Mouse (Mus musculus) stomach, embryonic 14.5 days (tissue): ENCODE measurements around the gene Ralgps2. TPM values are rescaled to one million over a fixed set of nuclear protein-coding genes. Genes with fewer than 3 reads are reported as not detected.

Experiments
- ATAC-seq: fragments of 200-750 bp; cut with Nextera tagmentation; 2 replicates; pipeline ENCODE4 v1.8.0; 2017; ENCODE audit warnings: low read depth, moderate TSS enrichment; ENCODE audit not compliant: insufficient number of reproducible peaks, insufficient read depth, low FRiP score
- H3K27ac ChIP-seq: fragments of 300-500 bp; sonication (generic); 2 replicates; pipeline ENCODE4 v1.5.1; 2014; ENCODE audit warnings: mild to moderate bottlenecking, low read length, moderate library complexity, mixed read lengths
- H3K27me3 ChIP-seq: fragments of 300-500 bp; sonication (generic); 2 replicates; pipeline ENCODE4 v1.6.1; 2014; ENCODE audit warnings: low read length, control low read depth, mixed read lengths; ENCODE audit not compliant: control insufficient read depth, insufficient read depth
- H3K36me3 ChIP-seq: fragments of 300-500 bp; sonication (generic); 2 replicates; pipeline ENCODE4 v1.6.1; 2014; ENCODE audit warnings: mild to moderate bottlenecking, control low read depth, low read length, moderate library complexity, mixed read lengths; ENCODE audit not compliant: control insufficient read depth, insufficient read depth
- H3K4me1 ChIP-seq: fragments of 300-500 bp; sonication (generic); 2 replicates; pipeline ENCODE4 v1.6.1; 2014; ENCODE audit warnings: low read length, control low read depth, mixed read lengths; ENCODE audit not compliant: control insufficient read depth, insufficient read depth
- H3K4me2 ChIP-seq: fragments of 300-500 bp; sonication (generic); replicated peaks from 2 replicates; pipeline ENCODE4 v1.6.1; 2014; ENCODE audit warnings: low read depth, low read length, control low read depth
- H3K4me3 ChIP-seq: fragments of 300-500 bp; sonication (generic); 2 replicates; pipeline ENCODE4 v1.5.1; 2014; ENCODE audit warnings: low read depth, low read length, control low read depth
- H3K9ac ChIP-seq: fragments of 300-500 bp; sonication (generic); replicated peaks from 2 replicates; pipeline ENCODE4 v1.6.1; 2014; ENCODE audit warnings: low read depth, mild to moderate bottlenecking, control low read depth, low read length, moderate library complexity, mixed read lengths
- H3K9me3 ChIP-seq: fragments of 300-500 bp; sonication (generic); 2 replicates; pipeline ENCODE4 v1.6.1; 2016; ENCODE audit warnings: low read depth, low read length, control low read depth; ENCODE audit not compliant: control insufficient read depth
- WGBS: fragments of 180-500 bp; shearing (Covaris S2); extraction: QIAGEN DNeasy Blood & Tissue Kit; methylation state at CpG from one replicate; pipeline ENCODE4 v1.1.7; 2014; 5-methylcytosine and 5-hydroxymethylcytosine counted together
- polyA plus RNA-seq: library from polyadenylated mRNA; unstranded; fragments of >200 nt; fragmentation: Nextera tagmentation; extraction: Ambion mirVana; gene quantifications from 2 replicates; pipeline ENCODE4 v1.2.1, GENCODE M21; 2014

The Ralgps2 gene
- polyA plus RNA-seq, 1 experiment from 2014 or later: 55.1 TPM

GRCm38 (mm10) chr1:156852872-156853271, 86.6 kb downstream of the Ralgps2 start:
- 55% methylated on average over 5 of the region's 5 CpGs for WGBS
- no peak overlapping the region for H3K4me3 ChIP-seq
- no peaks in the 10 kb centered on the region for H3K9me3 ChIP-seq
- peak overlapping the region; percentile 12; the same call in 1 of the 2 replicates for H3K27ac ChIP-seq
- H3K9ac ChIP-seq: no peak overlapping the region
- H3K4me2 ChIP-seq: no peak overlapping the region
- no peaks in the 10 kb centered on the region for H3K27me3 ChIP-seq
- no peaks in the 10 kb centered on the region for H3K36me3 ChIP-seq
- H3K4me1 ChIP-seq: peaks cover 8% of the 10 kb centered on the region; the same call in 1 of the 2 replicates
- ATAC-seq: no peak

- ATAC-seq: peak; percentile 65; the same call in 1 of the 2 replicates
- peaks cover 8% of the 10 kb centered on the region; the same call in 1 of the 2 replicates for H3K4me1 ChIP-seq
- H3K27ac ChIP-seq: peak overlapping the region; percentile 12; the same call in 1 of the 2 replicates
- WGBS: 37% methylated on average over 9 of the region's 9 CpGs
- H3K27me3 ChIP-seq: no peaks in the 10 kb centered on the region
- H3K36me3 ChIP-seq: no peaks in the 10 kb centered on the region
- no peak overlapping the region for H3K4me2 ChIP-seq
- H3K9ac ChIP-seq: no peak overlapping the region
- H3K4me3 ChIP-seq: no peak overlapping the region
- H3K9me3 ChIP-seq: no peaks in the 10 kb centered on the region
Observed at GRCm38 (mm10) chr1:156852409-156852808, 87.0 kb downstream of the Ralgps2 start.

- 49% methylated on average over 4 of the region's 4 CpGs for WGBS
- no peaks in the 10 kb centered on the region for H3K4me1 ChIP-seq
- no peak overlapping the region for H3K27ac ChIP-seq
- no peak overlapping the region for H3K4me3 ChIP-seq
- ATAC-seq: no peak
- no peaks in the 10 kb centered on the region for H3K9me3 ChIP-seq
- H3K4me2 ChIP-seq: no peak overlapping the region
- H3K9ac ChIP-seq: no peak overlapping the region
- no peaks in the 10 kb centered on the region for H3K27me3 ChIP-seq
- no peaks in the 10 kb centered on the region for H3K36me3 ChIP-seq
Observed at GRCm38 (mm10) chr1:156847098-156847497, 92.3 kb downstream of the Ralgps2 start.

GRCm38 (mm10) chr1:156841625-156842339, 97.6 kb downstream of the Ralgps2 start:
- peaks cover 10% of the 10 kb centered on the region; the same call in 1 of the 2 replicates for H3K4me1 ChIP-seq
- H3K36me3 ChIP-seq: no peaks in the 10 kb centered on the region
- no peak overlapping the region for H3K4me3 ChIP-seq
- ATAC-seq: no peak
- H3K9ac ChIP-seq: no peak overlapping the region
- no peaks in the 10 kb centered on the region for H3K9me3 ChIP-seq
- peak overlapping the region; percentile 27; the same call in 1 of the 2 replicates for H3K4me2 ChIP-seq
- 47% methylated on average over 11 of the region's 11 CpGs for WGBS
- no peaks in the 10 kb centered on the region for H3K27me3 ChIP-seq
- H3K27ac ChIP-seq: no peak overlapping the region

- Histone ChIP-seq H3K4me2 (peak overlapping the region; percentile 45), H3K9ac (0 out of 2 replicates have a peak overlapping the region, but pooled peaks have one; percentile 7), H3K4me3 (peak overlapping the region; percentile 24), H3K27ac (peak overlapping the region; percentile 69; the same call in 1 of the 2 replicates), H3K36me3 (no peaks in the 10 kb centered on the region), H3K4me1 (peaks cover 10% of the 10 kb centered on the region; the same call in 1 of the 2 replicates), H3K27me3 (no peaks in the 10 kb centered on the region), H3K9me3 (no peaks in the 10 kb centered on the region)
- ATAC-seq: peak; percentile 93
- 1% methylated on average over 6 of the region's 6 CpGs for WGBS
Observed at GRCm38 (mm10) chr1:156838695-156839094, 100.7 kb downstream of the Ralgps2 start.

GRCm38 (mm10) chr1:156838177-156838576, 101.2 kb downstream of the Ralgps2 start, which contains the start of gene Angptl1:
Gene Angptl1 (plus strand): TSS chr1:156838562.
- Histone ChIP-seq H3K9me3 (no peaks in the 10 kb centered on the region), H3K36me3 (no peaks in the 10 kb centered on the region), H3K4me3 (peak within 1 kb of the TSS; percentile 24), H3K4me2 (peak within 1 kb of the TSS; percentile 45), H3K9ac (0 out of 2 replicates have a peak within 1 kb of the TSS, but pooled peaks have one; percentile 7), H3K27ac (peak within 1 kb of the TSS; percentile 69; the same call in 1 of the 2 replicates), H3K4me1 (peaks cover 10% of the 10 kb centered on the region; the same call in 1 of the 2 replicates), H3K27me3 (no peaks in the 10 kb centered on the region)
- ATAC-seq: no peak
- WGBS: 30% methylated on average over 4 of the region's 4 CpGs

- Histone ChIP-seq H3K4me1 (no peaks in the 10 kb centered on the region), H3K4me3 (no peak overlapping the region), H3K36me3 (peaks cover 6% of the 10 kb centered on the region), H3K4me2 (no peak overlapping the region), H3K27ac (no peak overlapping the region), H3K9me3 (no peaks in the 10 kb centered on the region), H3K9ac (no peak overlapping the region), H3K27me3 (no peaks in the 10 kb centered on the region)
- whole genome bisulfite sequencing: 94% methylated on average over 1 of the region's 1 CpGs
- no peak for ATAC-seq
Observed at GRCm38 (mm10) chr1:156819236-156819635, 120.2 kb downstream of the Ralgps2 start.

GRCm38 (mm10) chr1:156813485-156813884, 125.9 kb downstream of the Ralgps2 start:
- 47% methylated on average over 6 of the region's 6 CpGs for WGBS
- peaks cover 6% of the 10 kb centered on the region for H3K36me3 ChIP-seq
- 0 out of 2 replicates have a peak, but pooled peaks cover 4% of the 10 kb centered on the region for H3K4me1 ChIP-seq
- no peak overlapping the region for H3K4me2 ChIP-seq
- no peaks in the 10 kb centered on the region for H3K9me3 ChIP-seq
- H3K9ac ChIP-seq: no peak overlapping the region
- no peak overlapping the region for H3K4me3 ChIP-seq
- no peak overlapping the region for H3K27ac ChIP-seq
- ATAC-seq: no peak
- H3K27me3 ChIP-seq: no peaks in the 10 kb centered on the region
